Mouse (Mus musculus) liver, embryonic 16.5 days (tissue): ENCODE results near the gene Ago1. TPM values are rescaled to one million over a fixed set of nuclear protein-coding genes. Genes with fewer than 3 reads are reported as not detected.

Experiments used
- ATAC-seq: fragments of 200-750 bp; cut with Nextera tagmentation; 2 replicates; pipeline ENCODE4 v1.8.0; 2017; ENCODE audit warnings: low read depth, mild to moderate bottlenecking, moderate number of reproducible peaks, moderate library complexity
- H3K27ac ChIP-seq: fragments of 300-500 bp; sonication (generic); 2 replicates; pipeline ENCODE4 v1.5.1; 2014; ENCODE audit warnings: mild to moderate bottlenecking, low read length
- H3K27me3 ChIP-seq: fragments of 300-500 bp; sonication (generic); 2 replicates; pipeline ENCODE4 v1.6.1; 2014; ENCODE audit warnings: low read depth, low read length, mixed read lengths; ENCODE audit not compliant: control insufficient read depth, insufficient read depth
- H3K36me3 ChIP-seq: fragments of 300-500 bp; sonication (generic); 2 replicates; pipeline ENCODE4 v1.6.1; 2014; ENCODE audit warnings: mild to moderate bottlenecking; ENCODE audit not compliant: control insufficient read depth, insufficient read depth
- H3K4me1 ChIP-seq: fragments of 300-500 bp; sonication (generic); 2 replicates; pipeline ENCODE4 v1.6.1; 2014; ENCODE audit warnings: low read depth, low read length, mixed read lengths; ENCODE audit not compliant: control insufficient read depth
- H3K4me2 ChIP-seq: fragments of 300-500 bp; sonication (generic); 2 replicates; pipeline ENCODE4 v1.6.1; 2014; ENCODE audit warnings: low read depth, low read length, mixed read lengths
- H3K4me3 ChIP-seq: fragments of 300-500 bp; sonication (generic); 2 replicates; pipeline ENCODE4 v1.5.1; 2014; ENCODE audit warnings: low read depth, mild to moderate bottlenecking, low read length
- H3K9ac ChIP-seq: fragments of 300-500 bp; sonication (generic); 2 replicates; pipeline ENCODE4 v1.6.1; 2014; ENCODE audit warnings: low read depth, low read length
- H3K9me3 ChIP-seq: fragments of 300-500 bp; sonication (generic); replicated peaks from 2 replicates; pipeline ENCODE4 v1.6.1; 2016; ENCODE audit warnings: low read length; ENCODE audit not compliant: control insufficient read depth
- WGBS: fragments of 180-500 bp; shearing (Covaris S2); extraction: QIAGEN DNeasy Blood & Tissue Kit; methylation state at CpG from one replicate; pipeline ENCODE4 v1.1.7; 2014; ENCODE audit not compliant: insufficient replicate concordance; 5-methylcytosine and 5-hydroxymethylcytosine counted together
- polyA plus RNA-seq: library from polyadenylated mRNA; unstranded; fragments of >200 nt; fragmentation: Nextera tagmentation; extraction: Ambion mirVana; gene quantifications from 2 replicates; pipeline ENCODE4 v1.2.1, GENCODE M21; 2015

Ago1 gene
- polyA plus RNA-seq, 1 experiment from 2014 or later, result 0.98 TPM

DNA sequence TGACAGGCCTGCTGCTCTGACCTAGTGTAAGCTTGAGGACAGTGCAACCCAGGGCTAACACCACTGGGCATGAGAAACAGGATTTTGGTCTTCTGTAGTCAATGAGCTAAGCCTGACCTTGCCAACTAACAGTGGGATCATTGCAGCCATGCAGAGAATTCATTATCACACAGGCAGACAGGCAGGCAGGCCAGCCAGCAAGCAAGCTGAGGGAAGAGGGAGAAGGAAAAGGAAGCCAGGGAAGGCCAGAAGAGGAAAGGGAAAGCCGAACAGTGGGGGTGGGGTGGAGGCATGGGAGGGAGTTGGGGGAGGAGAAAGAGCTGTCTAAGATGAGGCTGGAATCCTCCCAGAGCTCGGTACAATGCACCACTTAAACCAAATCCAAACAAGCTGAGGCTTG, 32.1 kb downstream of the Ago1 start:
- no peak for ATAC-seq
- no peak overlapping the region for H3K9ac ChIP-seq
- no peaks in the 10 kb centered on the region for H3K27me3 ChIP-seq
- no peak overlapping the region for H3K27ac ChIP-seq
- no peak overlapping the region for H3K4me3 ChIP-seq
- no peaks in the 10 kb centered on the region for H3K9me3 ChIP-seq
- H3K36me3 ChIP-seq, result no peaks in the 10 kb centered on the region; the same call in 1 of the 2 replicates
- no peak overlapping the region for H3K4me2 ChIP-seq
- no peaks in the 10 kb centered on the region; the same call in 1 of the 2 replicates for H3K4me1 ChIP-seq
- WGBS, result 50% methylated on average over 2 of the region's 2 CpGs

DNA sequence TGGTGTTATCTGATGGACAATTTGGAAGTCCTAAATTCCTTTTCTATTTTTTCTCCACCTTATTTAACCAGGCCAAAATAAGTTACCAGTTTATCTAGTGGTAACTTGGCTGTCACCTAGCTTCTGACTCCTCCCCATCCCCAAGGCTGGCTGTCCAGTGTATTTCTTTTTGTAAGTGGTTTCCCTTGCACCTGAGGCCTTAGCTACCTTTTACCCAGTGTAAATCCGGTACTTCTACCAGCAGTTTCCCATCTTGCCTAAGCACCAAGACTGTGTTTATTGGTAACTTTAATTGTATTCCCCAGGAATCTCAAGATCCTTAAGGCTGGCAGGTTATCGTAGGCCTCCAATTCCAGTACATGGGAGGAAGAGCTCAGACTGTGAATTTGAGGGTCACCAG, 34.3 kb downstream of the Ago1 start:
- Histone ChIP-seq H3K4me3 (no peak overlapping the region), H3K4me1 (peaks cover 6% of the 10 kb centered on the region), H3K4me2 (no peak overlapping the region), H3K9me3 (no peaks in the 10 kb centered on the region), H3K27ac (no peak overlapping the region), H3K9ac (no peak overlapping the region), H3K27me3 (no peaks in the 10 kb centered on the region), H3K36me3 (no peaks in the 10 kb centered on the region)
- no peak for ATAC-seq
- 73% methylated on average over 2 of the region's 2 CpGs for WGBS

DNA sequence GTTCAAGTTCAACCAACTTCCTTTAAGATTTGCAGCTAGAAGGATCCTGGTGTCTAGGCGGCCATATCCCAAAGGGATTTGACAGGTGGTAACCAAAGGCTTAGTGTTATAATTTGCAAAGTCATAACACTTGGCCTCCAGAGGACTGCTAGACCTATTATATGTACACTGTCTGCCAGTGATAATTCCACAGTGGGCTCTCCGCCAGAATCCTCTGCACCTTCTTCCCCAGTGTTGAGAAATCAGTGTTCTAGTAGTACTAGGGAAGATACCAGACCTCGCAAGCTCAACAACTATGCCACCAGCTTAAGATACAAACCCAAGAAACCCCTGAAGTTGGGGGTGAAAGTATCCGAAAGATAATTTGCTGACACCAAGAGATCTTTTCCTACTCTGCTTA, 35.2 kb downstream of the Ago1 start:
- H3K9me3 ChIP-seq, result no peaks in the 10 kb centered on the region
- WGBS, result 64% methylated on average over 4 of the region's 4 CpGs
- no peak overlapping the region for H3K27ac ChIP-seq
- H3K27me3 ChIP-seq, result no peaks in the 10 kb centered on the region
- H3K4me3 ChIP-seq, result no peak overlapping the region
- H3K36me3 ChIP-seq, result no peaks in the 10 kb centered on the region
- no peak overlapping the region for H3K9ac ChIP-seq
- peaks cover 11% of the 10 kb centered on the region for H3K4me1 ChIP-seq
- ATAC-seq, result no peak
- no peak overlapping the region for H3K4me2 ChIP-seq

DNA sequence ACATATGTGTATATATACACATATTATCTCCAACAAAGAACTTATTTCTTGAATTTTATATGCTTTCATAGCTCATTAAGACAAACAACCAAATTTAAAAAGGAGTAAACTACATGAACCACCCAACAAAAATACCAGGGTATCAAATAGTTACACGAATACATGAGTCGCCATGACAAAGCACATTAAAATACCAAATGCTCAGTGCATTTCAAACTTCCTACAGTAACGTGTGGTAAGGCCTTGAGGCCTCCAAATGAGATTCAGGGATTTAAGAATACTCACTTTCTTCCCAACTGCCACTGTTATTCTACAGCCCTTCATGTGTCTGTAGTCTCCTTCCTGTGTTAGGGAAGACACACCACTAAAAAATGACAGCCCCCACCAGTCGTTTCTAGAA, 36.6 kb downstream of the Ago1 start:
- H3K36me3 ChIP-seq, result no peaks in the 10 kb centered on the region
- ATAC-seq, result no peak
- 68% methylated on average over 4 of the region's 4 CpGs for WGBS

DNA sequence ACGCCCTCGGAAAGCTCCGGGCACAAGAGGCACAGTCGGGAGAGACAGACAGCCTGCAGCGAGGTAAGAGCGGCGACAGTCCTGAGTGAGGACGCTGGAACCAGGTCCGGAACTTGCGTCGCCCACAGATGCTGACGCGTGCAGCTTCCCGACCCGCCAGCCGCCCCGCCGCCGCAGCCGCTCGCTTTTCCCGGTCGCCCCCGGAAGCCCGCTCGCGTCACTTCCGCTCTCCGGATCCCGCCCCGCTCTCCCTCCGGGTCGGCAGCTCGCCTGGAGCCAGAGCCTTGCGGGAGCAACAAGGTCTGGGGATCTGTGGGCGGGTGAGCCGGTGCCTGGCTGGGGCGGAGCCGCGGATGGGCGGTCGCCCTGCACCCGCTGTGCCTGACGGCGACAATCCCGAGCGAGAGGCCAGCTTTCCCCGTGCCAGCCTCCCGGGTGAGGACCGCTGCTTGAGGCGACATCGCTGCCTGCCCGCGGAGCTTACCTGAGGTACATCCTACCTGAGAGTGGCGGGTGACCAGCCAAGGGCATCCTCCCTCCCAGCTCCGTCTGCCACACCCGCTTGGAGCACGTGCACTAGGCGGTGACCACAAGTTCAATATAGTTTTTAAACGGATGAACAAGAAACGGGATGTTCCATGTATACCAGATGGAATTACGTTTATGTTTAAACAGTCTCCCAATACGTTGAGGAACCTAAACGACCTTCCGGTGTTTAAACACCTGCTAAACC, 38.9 kb downstream of the Ago1 start, which contains the start of gene Ago3:
Gene Ago3, minus strand, starts transcription at position 210 of the 733 bp plus-strand sequence.
- Histone ChIP-seq H3K4me3 (peak within 1 kb of the TSS; percentile 98), H3K9me3 (no peaks in the 10 kb centered on the region), H3K27ac (peak within 1 kb of the TSS; percentile 91), H3K4me1 (peaks cover 11% of the 10 kb centered on the region), H3K36me3 (no peaks in the 10 kb centered on the region), H3K27me3 (no peaks in the 10 kb centered on the region), H3K9ac (peak within 1 kb of the TSS; percentile 92), H3K4me2 (peak within 1 kb of the TSS; percentile 94)
- peak; percentile 98 for ATAC-seq
- under 1% methylated on average over 64 of the region's 65 CpGs for WGBS

More for the DNA sequence above, 36.6 kb downstream of the Ago1 start:
- Histone ChIP-seq H3K9me3 (no peaks in the 10 kb centered on the region), H3K9ac (no peak overlapping the region), H3K27me3 (no peaks in the 10 kb centered on the region), H3K4me1 (peaks cover 11% of the 10 kb centered on the region), H3K27ac (no peak overlapping the region), H3K4me2 (no peak overlapping the region), H3K4me3 (no peak overlapping the region)

DNA sequence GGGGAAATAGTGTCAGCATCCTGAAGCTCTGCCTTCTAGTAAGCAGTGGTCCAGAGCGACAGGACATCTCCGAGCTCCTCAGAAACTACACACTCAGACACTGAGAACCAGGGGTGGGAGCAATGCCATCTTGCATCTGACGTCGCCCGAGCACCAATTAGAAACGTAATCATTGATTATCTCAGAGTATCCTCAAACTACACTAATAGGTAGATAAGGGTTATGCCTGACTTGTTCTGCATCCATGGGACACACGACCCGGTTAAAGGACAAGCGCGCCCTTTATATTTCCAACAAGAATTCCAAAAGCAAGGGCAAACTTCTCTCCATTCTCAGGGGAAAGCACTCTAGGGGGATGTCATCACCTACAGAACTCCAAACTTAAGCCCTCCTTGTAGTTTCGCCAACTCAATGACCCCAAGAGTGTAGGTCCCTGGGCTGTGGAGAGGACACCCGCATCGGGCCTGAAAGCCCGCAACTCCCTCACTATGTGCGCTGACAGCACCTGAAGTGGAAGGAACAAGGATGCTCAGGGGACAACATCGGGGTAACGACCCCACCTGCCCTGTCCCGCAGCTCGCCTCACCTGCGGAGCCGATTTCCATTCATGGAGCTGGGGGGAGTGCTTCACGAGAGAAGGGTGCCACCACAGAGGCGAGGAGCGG, 39.6 kb downstream of the Ago1 start:
- H3K27ac ChIP-seq, result peak overlapping the region; percentile 91
- no peaks in the 10 kb centered on the region for H3K27me3 ChIP-seq
- no peaks in the 10 kb centered on the region for H3K36me3 ChIP-seq

DNA sequence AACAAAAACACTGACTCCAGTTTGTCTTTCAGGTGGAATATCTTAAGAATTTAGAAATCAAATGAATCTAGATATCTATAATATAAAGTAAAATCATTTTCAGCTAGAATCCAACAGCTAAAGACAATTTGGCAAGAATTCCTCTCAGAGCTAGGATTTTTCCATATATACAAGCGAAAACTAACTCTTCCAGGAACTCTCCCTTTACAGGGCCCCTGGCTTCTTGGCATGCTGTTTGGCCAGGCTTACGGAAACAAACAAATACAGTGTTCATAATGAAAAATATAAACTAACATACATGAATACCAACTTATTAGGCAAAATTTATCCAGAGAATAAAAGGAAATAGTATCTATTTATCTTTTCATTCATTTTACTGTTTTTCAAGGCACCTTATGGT, 44.5 kb downstream of the Ago1 start:
- 70% methylated on average over 2 of the region's 2 CpGs for WGBS

More for the DNA sequence above, 39.6 kb downstream of the Ago1 start:
- Histone ChIP-seq H3K9me3 (no peaks in the 10 kb centered on the region), H3K9ac (peak overlapping the region; percentile 92), H3K4me2 (peak overlapping the region; percentile 94), H3K4me1 (peaks cover 11% of the 10 kb centered on the region), H3K4me3 (peak overlapping the region; percentile 98)
- 3% methylated on average over 24 of the region's 24 CpGs for WGBS
- peak; percentile 1; the same call in 1 of the 2 replicates for ATAC-seq

DNA sequence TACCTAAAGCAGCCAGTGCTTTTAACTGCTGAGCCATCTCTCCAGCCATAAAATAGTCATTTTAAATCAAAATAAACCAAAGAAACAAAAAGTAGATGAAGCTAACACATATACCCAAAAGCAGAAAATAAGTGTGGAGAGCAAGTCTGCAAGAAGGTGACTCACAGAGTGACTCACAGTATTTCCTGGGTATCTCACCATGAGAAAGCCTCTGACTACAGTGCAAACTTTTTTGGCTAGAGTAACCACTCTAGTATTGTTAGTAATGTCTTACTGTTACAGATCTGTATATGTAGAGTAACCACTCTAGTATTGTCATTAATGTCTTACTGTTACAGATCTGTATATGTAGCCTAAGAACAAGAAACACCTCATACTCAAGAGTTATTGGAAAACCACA, 52.7 kb downstream of the Ago1 start:
- no peak overlapping the region for H3K27ac ChIP-seq
- ATAC-seq, result no peak
- H3K9me3 ChIP-seq, result no peaks in the 10 kb centered on the region
- no peak overlapping the region for H3K4me3 ChIP-seq
- no peaks in the 10 kb centered on the region; the same call in 1 of the 2 replicates for H3K36me3 ChIP-seq
- H3K9ac ChIP-seq, result no peak overlapping the region
- no peaks in the 10 kb centered on the region for H3K4me1 ChIP-seq
- H3K4me2 ChIP-seq, result no peak overlapping the region
- no peaks in the 10 kb centered on the region for H3K27me3 ChIP-seq

More for the DNA sequence above, 44.5 kb downstream of the Ago1 start:
- Histone ChIP-seq H3K4me3 (no peak overlapping the region), H3K9ac (no peak overlapping the region), H3K36me3 (no peaks in the 10 kb centered on the region), H3K27ac (no peak overlapping the region), H3K4me2 (no peak overlapping the region), H3K27me3 (no peaks in the 10 kb centered on the region), H3K9me3 (no peaks in the 10 kb centered on the region), H3K4me1 (peaks cover 5% of the 10 kb centered on the region)
- ATAC-seq, result no peak

DNA sequence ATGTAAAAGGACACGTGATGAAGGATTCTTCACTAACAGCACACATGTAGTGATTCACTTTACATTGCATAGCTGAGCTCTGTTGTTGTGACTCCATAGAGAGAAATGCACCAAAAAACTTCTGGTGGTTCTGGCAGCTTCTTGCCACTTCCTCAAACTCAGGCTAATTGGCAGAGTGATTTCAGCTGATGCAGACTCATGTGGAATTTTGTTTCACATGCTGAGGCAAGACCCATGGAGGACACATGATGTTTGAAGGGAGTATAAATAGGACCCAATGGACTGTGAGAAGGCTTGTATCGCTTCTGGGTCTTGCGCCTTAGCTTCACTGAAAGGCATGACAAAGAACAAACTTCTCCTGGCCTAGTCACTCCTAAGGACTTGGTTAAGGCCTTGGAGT, 55.9 kb downstream of the Ago1 start:
- H3K9ac ChIP-seq, result no peak overlapping the region
- no peaks in the 10 kb centered on the region; the same call in 1 of the 2 replicates for H3K36me3 ChIP-seq
- H3K27ac ChIP-seq, result no peak overlapping the region
- H3K4me3 ChIP-seq, result no peak overlapping the region
- 74% methylated on average over 3 of the region's 3 CpGs for WGBS
- no peaks in the 10 kb centered on the region for H3K9me3 ChIP-seq
- ATAC-seq, result no peak
- no peaks in the 10 kb centered on the region for H3K27me3 ChIP-seq
- no peak overlapping the region for H3K4me2 ChIP-seq
- no peaks in the 10 kb centered on the region for H3K4me1 ChIP-seq
